Mouse (Mus musculus): ENCODE data around the gene R3hdm4. TPM values are rescaled to one million over a fixed set of nuclear protein-coding genes. Genes with fewer than 3 reads are reported as not detected.

R3hdm4 gene
- polyA plus RNA-seq, 1 experiment from 2014 or later = 179 TPM

DNA sequence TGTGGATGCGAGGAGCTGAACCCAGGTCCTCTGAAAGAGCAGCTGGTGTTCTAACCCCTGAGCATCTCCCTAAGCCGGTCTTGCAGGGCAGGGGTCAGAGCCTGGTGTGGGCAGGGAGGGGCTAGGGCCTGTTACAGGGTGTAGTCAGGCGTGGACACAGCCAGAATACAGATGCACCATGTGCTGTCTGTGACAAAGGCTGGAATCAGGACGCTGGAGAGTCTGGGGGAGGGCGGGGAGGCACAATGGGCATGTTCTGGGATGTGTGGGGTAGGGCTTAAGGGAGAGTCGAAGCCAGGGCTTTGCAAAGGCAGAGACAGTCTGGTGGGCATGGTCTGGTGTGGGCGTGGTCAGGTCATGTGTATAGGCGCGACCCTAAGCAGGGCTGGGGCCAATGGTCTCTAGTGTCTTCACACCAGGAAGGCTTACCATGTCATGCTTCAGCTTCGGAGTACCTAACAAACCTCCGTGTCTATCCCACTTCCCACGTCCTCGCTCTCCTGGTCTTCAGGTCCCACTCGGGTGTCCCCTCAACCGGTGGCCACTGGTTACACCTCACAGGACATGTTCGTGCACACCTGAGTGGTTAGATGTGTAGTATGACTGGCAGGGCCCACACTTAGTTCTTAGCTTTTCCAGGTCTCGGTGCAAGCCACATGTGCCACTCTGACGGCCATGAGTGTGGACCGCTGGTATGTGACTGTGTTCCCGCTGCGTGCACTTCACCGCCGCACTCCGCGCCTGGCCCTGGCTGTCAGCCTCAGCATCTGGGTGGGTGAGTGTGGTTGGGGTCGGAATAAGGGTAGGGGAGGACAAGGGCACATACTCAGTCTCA is 735 bp downstream of the R3hdm4 start:
- 17% methylated on average over 26 of the region's 26 CpGs for WGBS
- peak overlapping the region; percentile 46; the same call in 1 of the 2 replicates for H3K4me2 ChIP-seq (replicated peaks)
- no peak for ATAC-seq (ENCODE audit: insufficient number of reproducible peaks, low FRiP score, low TSS enrichment, low read depth)
- no peaks in the 10 kb centered on the region for H3K36me3 ChIP-seq
- peak overlapping the region; percentile 25; the same call in 1 of the 2 replicates for H3K4me3 ChIP-seq (replicated peaks)
- no peaks in the 10 kb centered on the region for H3K9me3 ChIP-seq (replicated peaks)
- H3K4me1 ChIP-seq = peaks cover 55% of the 10 kb centered on the region
- H3K27ac ChIP-seq (replicated peaks) = no peak overlapping the region
- H3K27me3 ChIP-seq = peaks cover 63% of the 10 kb centered on the region
- no peak overlapping the region for H3K9ac ChIP-seq

DNA sequence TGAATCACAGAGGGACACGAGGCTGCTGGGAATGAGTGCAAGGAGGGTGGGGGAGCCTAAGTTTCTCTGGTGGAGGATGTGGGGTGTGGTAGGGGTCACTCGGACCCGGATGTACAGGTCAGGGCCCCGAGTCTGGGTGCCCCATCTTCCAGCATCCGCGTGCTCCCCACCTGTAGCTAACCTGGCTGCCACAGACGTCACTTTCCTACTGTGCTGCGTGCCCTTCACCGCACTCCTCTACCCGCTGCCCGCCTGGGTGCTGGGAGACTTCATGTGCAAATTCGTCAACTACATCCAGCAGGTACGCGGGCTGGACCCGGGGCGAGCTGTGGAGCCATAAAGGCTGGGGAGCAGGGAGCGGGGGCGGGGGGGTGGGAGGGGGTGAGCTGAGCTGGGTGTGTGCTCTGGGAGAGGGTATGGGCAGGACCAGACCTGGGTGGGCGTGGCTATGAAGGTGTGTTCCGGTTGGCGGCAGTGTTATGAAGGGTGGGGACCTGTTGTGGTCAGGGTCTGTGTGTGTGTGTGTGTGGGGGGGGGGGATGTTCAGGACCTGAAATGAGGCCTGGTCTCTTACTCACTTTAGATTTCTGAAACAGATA is 1.7 kb downstream of the R3hdm4 start:
- H3K9me3 ChIP-seq (replicated peaks) = no peaks in the 10 kb centered on the region
- WGBS = 2% methylated on average over 21 of the region's 21 CpGs
- H3K4me2 ChIP-seq (replicated peaks) = peak overlapping the region; percentile 33
- peaks cover 63% of the 10 kb centered on the region for H3K27me3 ChIP-seq
- no peak overlapping the region for H3K9ac ChIP-seq
- no peak for ATAC-seq (ENCODE audit: insufficient number of reproducible peaks, low FRiP score, low TSS enrichment, low read depth)
- H3K4me3 ChIP-seq (replicated peaks) = peak overlapping the region; percentile 18
- no peak overlapping the region for H3K27ac ChIP-seq (replicated peaks)
- H3K36me3 ChIP-seq = no peaks in the 10 kb centered on the region
- H3K4me1 ChIP-seq = peaks cover 65% of the 10 kb centered on the region

DNA sequence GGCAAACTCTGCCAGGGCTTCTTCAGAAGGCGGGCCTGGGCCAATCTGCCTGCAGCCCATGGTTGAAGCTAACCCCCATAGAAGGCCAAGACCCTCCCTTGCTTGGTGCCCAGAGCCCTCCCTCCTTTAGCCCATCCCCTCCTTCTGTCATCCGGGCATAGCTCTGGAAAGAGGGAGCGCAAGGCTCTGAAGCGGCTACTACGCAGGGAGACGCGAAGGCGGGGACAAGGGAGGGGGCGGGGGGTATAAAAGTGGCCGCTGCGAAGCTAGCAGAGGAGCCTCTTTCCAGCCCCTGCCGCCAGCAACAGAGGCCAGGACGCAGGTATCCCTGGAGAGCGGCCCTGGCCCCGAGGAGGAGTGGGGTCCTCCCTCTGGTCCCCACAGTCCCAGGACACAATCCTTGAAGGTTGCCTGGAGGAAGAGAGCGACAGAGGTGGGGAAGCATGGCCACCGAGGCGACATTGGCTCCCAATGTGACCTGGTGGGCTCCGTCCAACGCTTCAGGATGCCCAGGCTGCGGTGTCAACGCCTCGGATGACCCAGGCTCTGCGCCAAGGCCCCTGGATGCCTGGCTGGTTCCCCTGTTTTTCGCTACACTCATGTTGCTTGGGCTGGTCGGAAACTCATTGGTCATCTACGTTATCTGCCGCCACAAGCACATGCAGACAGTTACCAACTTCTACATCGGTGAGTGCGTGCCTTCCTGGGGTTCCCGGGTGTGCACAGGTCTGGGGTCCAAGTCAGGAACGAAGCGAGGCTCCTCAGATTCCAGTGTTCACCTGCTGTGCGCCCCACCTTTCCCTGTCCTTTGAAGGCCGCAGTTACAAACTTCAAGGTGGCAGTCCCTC is 2.6 kb downstream of the R3hdm4 start:
- Histone ChIP-seq H3K9me3 (replicated peaks) (no peaks in the 10 kb centered on the region), H3K36me3 (no peaks in the 10 kb centered on the region), H3K4me3 (replicated peaks) (peak overlapping the region; percentile 18), H3K9ac (no peak overlapping the region; the same call in 1 of the 2 replicates), H3K4me2 (replicated peaks) (peak overlapping the region; percentile 16), H3K4me1 (peaks cover 66% of the 10 kb centered on the region), H3K27me3 (peaks cover 61% of the 10 kb centered on the region), H3K27ac (replicated peaks) (no peak overlapping the region)
- no peak for ATAC-seq (ENCODE audit: insufficient number of reproducible peaks, low FRiP score, low TSS enrichment, low read depth)
- WGBS = 7% methylated on average over 34 of the region's 35 CpGs

DNA sequence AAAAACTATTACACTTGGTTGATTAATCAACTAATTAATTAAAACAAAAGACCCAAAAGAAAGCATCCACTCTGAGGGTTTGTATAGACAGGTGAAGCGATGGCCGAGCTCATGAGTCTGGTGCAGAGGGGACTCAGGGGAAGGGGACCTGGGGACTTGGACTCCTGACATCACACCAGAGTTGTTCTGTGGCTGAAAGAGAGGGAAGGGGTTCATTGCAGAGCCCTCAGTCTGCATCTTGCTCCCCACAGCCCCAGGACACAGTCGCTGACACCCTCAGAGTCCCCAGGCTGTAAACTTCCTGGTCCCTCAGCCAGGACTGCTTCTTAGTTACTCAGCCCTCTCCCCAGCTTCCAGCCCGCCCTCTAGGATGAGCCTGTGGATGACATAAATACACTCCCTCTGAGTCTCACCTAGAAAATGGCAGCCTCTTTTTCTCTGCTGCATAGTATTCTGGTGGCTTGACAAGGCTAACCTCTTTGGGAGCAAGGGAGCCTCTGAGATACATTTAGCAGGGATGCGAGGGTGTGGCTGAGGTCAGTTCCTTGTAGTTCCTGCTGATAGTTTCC is 3.4 kb downstream of the R3hdm4 start:
- 61% methylated on average over 5 of the region's 5 CpGs for WGBS
- H3K9ac ChIP-seq = 0 out of 2 replicates have a peak overlapping the region, but pooled peaks have one; percentile 99
- no peak for ATAC-seq (ENCODE audit: insufficient number of reproducible peaks, low FRiP score, low TSS enrichment, low read depth)

DNA sequence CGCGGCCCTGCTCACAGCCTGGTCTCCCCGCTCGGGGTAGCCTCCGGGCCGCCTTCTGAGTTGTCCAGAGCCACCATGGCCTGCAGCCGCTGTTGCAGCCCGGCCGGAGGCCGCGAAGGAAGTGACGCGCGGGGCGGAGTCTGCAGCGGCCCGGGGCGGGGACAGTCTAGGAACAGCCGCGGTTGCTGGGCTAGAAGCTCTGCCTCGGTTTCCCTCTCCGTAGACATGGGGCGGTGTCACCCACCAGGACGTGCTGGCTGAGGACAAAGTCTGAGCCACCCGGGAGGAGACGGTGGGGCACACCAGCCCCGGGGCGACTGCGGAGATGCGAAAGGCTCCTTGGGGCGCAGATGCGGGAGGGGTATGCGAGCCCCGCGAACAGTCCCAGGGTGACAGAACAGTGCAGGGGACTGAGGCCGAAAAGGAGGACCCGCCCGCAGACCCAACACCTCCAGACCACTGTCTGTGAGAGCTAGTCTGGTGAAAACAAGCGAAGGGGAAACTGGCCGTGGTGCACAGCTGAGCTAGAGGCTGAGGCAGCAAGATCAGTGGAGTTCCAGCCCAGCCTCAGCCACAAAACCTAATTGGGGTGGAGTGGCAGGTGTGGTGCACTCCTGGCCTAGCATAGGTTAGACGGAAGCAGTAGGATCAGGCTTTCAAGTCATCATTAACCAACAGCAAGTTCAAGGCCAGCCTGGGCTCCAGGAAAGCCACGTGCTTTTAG is 4.0 kb downstream of the R3hdm4 start, which contains the start of gene Kiss1r:
Gene Kiss1r, plus strand, starts transcription at position 164 of the 724 bp plus-strand sequence.
- peaks cover 76% of the 10 kb centered on the region for H3K4me1 ChIP-seq
- H3K4me2 ChIP-seq (replicated peaks) = peak within 1 kb of the TSS; percentile 91
- peak within 1 kb of the TSS; percentile 82 for H3K27ac ChIP-seq (replicated peaks)
- peak within 1 kb of the TSS; percentile 99 for H3K9ac ChIP-seq
- peak; percentile 84 for ATAC-seq (ENCODE audit: insufficient number of reproducible peaks, low FRiP score, low TSS enrichment, low read depth)
- WGBS = 2% methylated on average over 42 of the region's 42 CpGs
- H3K27me3 ChIP-seq = peaks cover 46% of the 10 kb centered on the region
- H3K4me3 ChIP-seq (replicated peaks) = peak within 1 kb of the TSS; percentile 87
- H3K36me3 ChIP-seq = peaks cover 4% of the 10 kb centered on the region
- H3K9me3 ChIP-seq (replicated peaks) = no peaks in the 10 kb centered on the region

More for the DNA sequence above, 3.4 kb downstream of the R3hdm4 start:
- no peak overlapping the region for H3K27ac ChIP-seq (replicated peaks)
- no peaks in the 10 kb centered on the region for H3K9me3 ChIP-seq (replicated peaks)
- peaks cover 52% of the 10 kb centered on the region for H3K27me3 ChIP-seq
- peak overlapping the region; percentile 87 for H3K4me3 ChIP-seq (replicated peaks)
- H3K4me2 ChIP-seq (replicated peaks) = peak overlapping the region; percentile 91
- H3K36me3 ChIP-seq = no peaks in the 10 kb centered on the region
- H3K4me1 ChIP-seq = peaks cover 71% of the 10 kb centered on the region

DNA sequence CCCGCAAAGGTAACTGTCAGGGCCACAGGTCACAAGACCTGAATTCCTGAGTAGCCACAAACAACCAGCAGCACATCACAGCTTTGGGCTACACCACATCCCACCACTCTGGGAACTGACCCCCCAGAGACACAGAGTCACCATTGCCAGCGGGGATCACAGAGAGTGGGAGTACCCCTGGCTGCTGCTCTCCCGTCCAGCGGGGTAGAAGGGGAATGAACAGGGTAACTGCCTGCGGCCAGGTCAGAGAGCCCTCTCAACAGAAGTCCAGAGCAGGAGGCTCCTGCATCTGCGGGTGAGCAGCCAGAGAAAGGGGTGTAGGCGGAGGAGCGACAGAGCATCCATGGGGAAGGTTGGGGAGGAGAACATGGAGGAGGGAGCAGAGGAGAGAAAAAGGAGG is 4.9 kb downstream of the R3hdm4 start:
- peaks cover 68% of the 10 kb centered on the region for H3K4me1 ChIP-seq
- peak overlapping the region; percentile 87 for H3K4me3 ChIP-seq (replicated peaks)
- H3K27me3 ChIP-seq = peaks cover 37% of the 10 kb centered on the region
- peak overlapping the region; percentile 82; the same call in 1 of the 2 replicates for H3K27ac ChIP-seq (replicated peaks)
- peaks cover 12% of the 10 kb centered on the region for H3K36me3 ChIP-seq
- no peaks in the 10 kb centered on the region for H3K9me3 ChIP-seq (replicated peaks)
- H3K4me2 ChIP-seq (replicated peaks) = peak overlapping the region; percentile 91
- WGBS = 11% methylated on average over 8 of the region's 8 CpGs
- H3K9ac ChIP-seq = peak overlapping the region; percentile 99
- no peak for ATAC-seq (ENCODE audit: insufficient number of reproducible peaks, low FRiP score, low TSS enrichment, low read depth)

DNA sequence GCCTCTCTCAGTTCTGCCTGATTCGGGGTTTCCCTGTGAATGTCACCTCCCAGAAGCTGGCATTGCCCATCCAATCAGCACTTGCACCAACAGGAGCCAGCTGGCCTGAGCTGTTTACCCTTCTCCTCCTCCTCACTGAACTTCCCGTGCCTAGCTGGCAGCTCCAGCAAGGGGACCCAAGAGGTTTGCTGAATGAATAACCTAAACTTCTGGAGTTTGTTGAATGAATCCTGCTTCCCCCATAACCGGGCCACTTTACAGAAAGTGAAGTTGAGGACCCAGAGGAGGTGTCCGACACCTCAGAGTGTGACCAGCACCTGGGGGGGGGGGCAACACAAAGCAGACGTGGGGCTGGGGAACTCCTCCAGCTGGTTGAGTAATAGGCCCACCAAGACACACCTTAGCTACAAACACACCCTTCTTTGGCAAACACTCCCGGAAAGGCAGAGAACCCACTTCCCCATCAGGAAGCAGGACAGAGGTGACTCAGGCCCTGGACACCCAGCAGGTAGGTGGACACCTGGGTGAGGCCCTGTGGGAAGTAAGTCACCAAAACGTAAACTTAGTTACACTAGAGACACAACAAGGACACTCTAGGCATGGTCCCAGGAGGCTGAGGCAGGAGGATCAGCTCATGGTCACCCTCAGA is 5.9 kb downstream of the R3hdm4 start:
- Histone ChIP-seq H3K4me1 (peaks cover 57% of the 10 kb centered on the region), H3K27ac (replicated peaks) (peak overlapping the region; percentile 34; the same call in 1 of the 2 replicates), H3K4me2 (replicated peaks) (peak overlapping the region; percentile 91; the same call in 1 of the 2 replicates), H3K9ac (peak overlapping the region; percentile 0; the same call in 1 of the 2 replicates), H3K27me3 (peaks cover 27% of the 10 kb centered on the region), H3K36me3 (peaks cover 18% of the 10 kb centered on the region), H3K4me3 (replicated peaks) (no peak overlapping the region), H3K9me3 (replicated peaks) (no peaks in the 10 kb centered on the region)
- ATAC-seq (ENCODE audit: insufficient number of reproducible peaks, low FRiP score, low TSS enrichment, low read depth) = no peak
- 56% methylated on average over 7 of the region's 7 CpGs for WGBS

DNA sequence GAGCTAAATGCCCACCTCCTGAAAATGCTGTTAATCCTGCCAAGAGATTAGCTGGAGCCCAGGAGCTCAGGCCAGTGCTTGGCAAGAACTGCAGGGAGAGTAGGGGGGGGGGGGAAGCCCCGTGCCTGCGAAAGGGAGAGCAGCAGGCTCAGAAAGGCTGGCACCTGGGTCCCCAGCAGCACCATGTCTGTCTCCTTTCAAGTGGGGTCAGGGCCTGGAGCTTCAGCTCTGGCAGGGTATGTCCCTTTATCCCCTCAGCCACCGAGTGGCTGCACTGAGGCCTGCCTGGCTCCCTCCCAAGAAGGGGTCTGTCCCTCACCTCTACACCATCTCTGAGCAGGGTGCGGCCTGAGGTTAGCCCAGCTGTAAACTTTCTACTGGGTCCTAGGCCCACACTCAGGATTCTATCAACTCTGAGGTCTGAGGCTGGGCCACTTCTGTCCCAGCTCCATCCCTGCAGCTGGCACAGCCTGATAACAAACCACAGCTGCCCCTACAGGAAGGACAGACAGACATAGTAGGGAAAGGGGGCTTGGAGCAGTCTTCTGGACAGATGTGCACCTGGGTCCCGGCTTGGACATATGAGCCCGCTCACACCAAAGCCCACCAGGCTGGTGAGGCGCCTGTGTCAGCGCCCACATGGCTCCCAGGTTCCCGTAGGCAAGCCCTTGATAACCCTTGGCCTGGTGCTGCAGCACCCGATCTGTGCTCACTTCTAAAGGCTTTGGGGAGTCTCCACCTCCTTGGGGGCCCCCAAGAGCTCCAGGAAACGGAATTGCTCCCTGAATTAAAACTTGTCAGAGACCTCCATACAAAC is 6.7 kb downstream of the R3hdm4 start:
- 69% methylated on average over 11 of the region's 11 CpGs for whole genome bisulfite sequencing
- no peak overlapping the region for H3K4me3 ChIP-seq (replicated peaks)
- no peak overlapping the region for H3K4me2 ChIP-seq (replicated peaks)

DNA sequence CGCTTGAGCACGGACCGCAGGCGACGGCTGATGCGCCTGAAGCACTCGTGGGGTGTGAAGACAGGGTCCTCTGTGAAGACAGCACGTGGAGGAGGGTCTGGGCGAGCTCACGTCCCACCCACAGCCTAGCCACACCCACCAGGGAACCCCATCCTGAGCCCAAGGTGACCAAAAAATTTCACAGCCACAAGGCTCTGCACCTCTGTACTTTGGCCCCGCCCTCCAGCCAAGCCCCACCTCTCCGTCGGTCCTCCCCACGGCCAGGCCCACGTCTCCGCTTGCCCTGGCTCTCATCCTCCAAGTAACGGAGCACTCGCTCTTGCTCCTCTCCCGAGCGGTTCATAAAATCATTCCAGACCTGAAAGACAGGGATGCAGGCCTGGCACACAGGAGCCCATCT is 8.6 kb downstream of the R3hdm4 start:
- no peak overlapping the region for H3K9ac ChIP-seq
- ATAC-seq (ENCODE audit: insufficient number of reproducible peaks, low FRiP score, low TSS enrichment, low read depth) = no peak
- H3K4me1 ChIP-seq = peaks cover 49% of the 10 kb centered on the region
- no peak overlapping the region for H3K4me3 ChIP-seq (replicated peaks)
- no peaks in the 10 kb centered on the region for H3K9me3 ChIP-seq (replicated peaks)
- H3K36me3 ChIP-seq = peaks cover 18% of the 10 kb centered on the region
- no peak overlapping the region for H3K4me2 ChIP-seq (replicated peaks)
- H3K27ac ChIP-seq (replicated peaks) = no peak overlapping the region
- WGBS = 64% methylated on average over 20 of the region's 20 CpGs
- peaks cover under 1% of the 10 kb centered on the region; the same call in 1 of the 2 replicates for H3K27me3 ChIP-seq

More for the DNA sequence above, 6.7 kb downstream of the R3hdm4 start:
- H3K4me1 ChIP-seq = peaks cover 58% of the 10 kb centered on the region
- H3K9ac ChIP-seq = peak overlapping the region; percentile 0; the same call in 1 of the 2 replicates
- peaks cover 20% of the 10 kb centered on the region for H3K27me3 ChIP-seq
- H3K9me3 ChIP-seq (replicated peaks) = no peaks in the 10 kb centered on the region
- no peak for ATAC-seq (ENCODE audit: insufficient number of reproducible peaks, low FRiP score, low TSS enrichment, low read depth)
- peaks cover 18% of the 10 kb centered on the region for H3K36me3 ChIP-seq
- no peak overlapping the region for H3K27ac ChIP-seq (replicated peaks)

Data from embryonic facial prominence, embryonic 15.5 days (tissue).